Mouse (Mus musculus): ENCODE measurements around the gene Cnnm4.

DNA sequence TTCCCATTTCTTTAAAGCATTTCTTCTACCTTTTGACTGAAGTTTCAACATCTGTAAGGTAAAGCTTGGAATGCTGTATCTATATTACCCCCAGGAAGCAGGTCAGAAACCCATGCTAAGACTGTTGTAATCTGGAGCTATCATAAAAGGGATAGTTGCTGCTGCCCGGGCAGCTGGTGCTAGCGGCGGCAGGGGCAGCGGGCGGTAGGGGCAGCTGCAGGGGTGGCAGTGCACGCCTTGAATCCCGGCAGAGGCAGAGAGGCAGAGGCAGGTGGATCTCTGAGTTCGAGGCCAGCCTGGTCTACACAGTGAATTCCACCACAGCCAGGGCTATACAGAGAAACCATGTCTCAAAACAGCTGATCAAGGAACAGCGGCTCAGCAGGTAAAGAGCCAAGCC, 71.5 kb downstream of the Cnnm4 start:
- no peak for TF ChIP-seq CTCF (IDR thresholded peaks at IDR 0.05; ENCODE audit: control insufficient read depth, insufficient read depth, insufficient read length)
- TF ChIP-seq MYOG (IDR thresholded peaks at IDR 0.05; ENCODE audit: control insufficient read depth, extremely low read depth, insufficient read length): no peak
- no peak for TF ChIP-seq FOSL1 (IDR thresholded peaks at IDR 0.05; ENCODE audit: insufficient read depth, low read length, poor library complexity, severe bottlenecking)
- TF ChIP-seq MAX (IDR thresholded peaks at IDR 0.05): no peak
- no peak for TF ChIP-seq USF1 (IDR thresholded peaks at IDR 0.05; ENCODE audit: low read depth)
- no peak for TF ChIP-seq CEBPB (IDR thresholded peaks at IDR 0.05; ENCODE audit: low read depth)
- no peak for TF ChIP-seq MYOD1 (IDR thresholded peaks at IDR 0.05; ENCODE audit: control insufficient read depth, insufficient read length, low read depth)

Measured in C2C12 (cell line).